Mouse (Mus musculus) forebrain, embryonic 15.5 days (tissue): ENCODE results near the gene Pptc7. TPM values are rescaled to one million over a fixed set of nuclear protein-coding genes. Genes with fewer than 3 reads are reported as not detected.
"Not testable (repeated sequence)": the region's sequence is repeated elsewhere in the genome, so short reads cannot be mapped to it uniquely, and the experiment has no call there.

Experiments used
- ATAC-seq: fragments of 200-750 bp; cut with Nextera tagmentation; replicated peaks from 2 replicates; pipeline ENCODE4 v1.8.0; 2017; ENCODE audit warnings: mild to moderate bottlenecking, moderate TSS enrichment, moderate library complexity
- H3K27ac ChIP-seq: fragments of 300-500 bp; sonication (generic); replicated peaks from 2 replicates; pipeline ENCODE4 v1.5.1; 2015; ENCODE audit warnings: mild to moderate bottlenecking, inconsistent platforms
- H3K27me3 ChIP-seq: fragments of 300-500 bp; sonication (generic); 2 replicates; pipeline ENCODE4 v1.6.1; 2015; ENCODE audit warnings: inconsistent platforms
- H3K36me3 ChIP-seq: fragments of 300-500 bp; sonication (generic); 2 replicates; pipeline ENCODE4 v1.6.1; 2015; ENCODE audit warnings: mild to moderate bottlenecking, inconsistent platforms
- H3K4me1 ChIP-seq: fragments of 300-500 bp; sonication (generic); 2 replicates; pipeline ENCODE4 v1.6.1; 2015; ENCODE audit warnings: inconsistent platforms
- H3K4me2 ChIP-seq: fragments of 300-500 bp; sonication (generic); replicated peaks from 2 replicates; pipeline ENCODE4 v1.6.1; 2015; ENCODE audit warnings: mild to moderate bottlenecking, inconsistent platforms
- H3K4me3 ChIP-seq: fragments of 300-500 bp; sonication (generic); 2 replicates; pipeline ENCODE4 v1.5.1; 2015; ENCODE audit warnings: mild to moderate bottlenecking, inconsistent platforms
- H3K9ac ChIP-seq: fragments of 300-500 bp; sonication (generic); replicated peaks from 2 replicates; pipeline ENCODE4 v1.6.1; 2015; ENCODE audit warnings: mild to moderate bottlenecking, inconsistent platforms
- H3K9me3 ChIP-seq: fragments of 300-500 bp; sonication (generic); 2 replicates; pipeline ENCODE4 v1.6.1; 2016; ENCODE audit warnings: inconsistent platforms
- WGBS: fragments of 180-500 bp; shearing (Covaris S2); methylation state at CpG from one replicate; pipeline ENCODE4 v1.1.7; 2015; ENCODE audit warnings: mixed read lengths; 5-methylcytosine and 5-hydroxymethylcytosine counted together
- polyA plus RNA-seq: library from polyadenylated mRNA; unstranded; fragments of >200 nt; fragmentation: Nextera tagmentation; extraction: Ambion mirVana; gene quantifications from 2 replicates; pipeline ENCODE4 v1.2.1, GENCODE M21; 2015

Pptc7 gene
- polyA plus RNA-seq, 1 experiment from 2014 or later: 8.3 TPM

GRCm38 (mm10) chr5:122310699-122311098 lies 26.5 kb downstream of the Pptc7 start:
- Histone ChIP-seq H3K36me3 (peaks cover 11% of the 10 kb centered on the region), H3K4me3 (no peak overlapping the region), H3K27me3 (no peaks in the 10 kb centered on the region), H3K9ac (no peak overlapping the region), H3K4me1 (0 out of 2 replicates have a peak, but pooled peaks cover 4% of the 10 kb centered on the region), H3K9me3 (no peaks in the 10 kb centered on the region), H3K27ac (no peak overlapping the region), H3K4me2 (no peak overlapping the region)
- no peak for ATAC-seq
- WGBS: 83% methylated on average over 8 of the region's 8 CpGs

GRCm38 (mm10) chr5:122311692-122312091 lies 27.5 kb downstream of the Pptc7 start:
- peaks cover 11% of the 10 kb centered on the region for H3K36me3 ChIP-seq
- no peak overlapping the region for H3K4me3 ChIP-seq
- H3K27me3 ChIP-seq: no peaks in the 10 kb centered on the region
- ATAC-seq: no peak
- WGBS: 69% methylated on average over 7 of the region's 7 CpGs
- H3K4me1 ChIP-seq: 0 out of 2 replicates have a peak, but pooled peaks cover 4% of the 10 kb centered on the region
- H3K4me2 ChIP-seq: no peak overlapping the region
- H3K27ac ChIP-seq: no peak overlapping the region
- no peaks in the 10 kb centered on the region for H3K9me3 ChIP-seq
- no peak overlapping the region for H3K9ac ChIP-seq

GRCm38 (mm10) chr5:122312346-122312745 lies 28.2 kb downstream of the Pptc7 start:
- no peaks in the 10 kb centered on the region for H3K9me3 ChIP-seq
- 0 out of 2 replicates have a peak, but pooled peaks cover 4% of the 10 kb centered on the region for H3K4me1 ChIP-seq
- no peak overlapping the region for H3K4me2 ChIP-seq
- no peaks in the 10 kb centered on the region for H3K27me3 ChIP-seq
- ATAC-seq: no peak
- whole genome bisulfite sequencing: 85% methylated on average over 4 of the region's 4 CpGs
- no peak overlapping the region for H3K4me3 ChIP-seq
- peaks cover 11% of the 10 kb centered on the region for H3K36me3 ChIP-seq
- H3K27ac ChIP-seq: no peak overlapping the region
- no peak overlapping the region for H3K9ac ChIP-seq

- no peak for ATAC-seq
- H3K27me3 ChIP-seq: no peaks in the 10 kb centered on the region
- no peak overlapping the region for H3K9ac ChIP-seq
- no peak overlapping the region for H3K27ac ChIP-seq
- H3K9me3 ChIP-seq: no peaks in the 10 kb centered on the region
- H3K4me1 ChIP-seq: 0 out of 2 replicates have a peak, but pooled peaks cover 4% of the 10 kb centered on the region
- WGBS: 94% methylated on average over 17 of the region's 17 CpGs
- no peak overlapping the region for H3K4me2 ChIP-seq
- H3K4me3 ChIP-seq: no peak overlapping the region
- peaks cover 11% of the 10 kb centered on the region for H3K36me3 ChIP-seq
Measured at GRCm38 (mm10) chr5:122312942-122313684, 28.9 kb downstream of the Pptc7 start.

GRCm38 (mm10) chr5:122314966-122315667 lies 31.0 kb downstream of the Pptc7 start:
- Histone ChIP-seq H3K9me3 (no peaks in the 10 kb centered on the region), H3K27ac (no peak overlapping the region), H3K4me3 (no peak overlapping the region), H3K4me2 (no peak overlapping the region), H3K27me3 (no peaks in the 10 kb centered on the region), H3K36me3 (peaks cover 6% of the 10 kb centered on the region), H3K9ac (no peak overlapping the region), H3K4me1 (0 out of 2 replicates have a peak, but pooled peaks cover 4% of the 10 kb centered on the region)
- no peak; the same call in 1 of the 2 replicates for ATAC-seq
- 74% methylated on average over 20 of the region's 20 CpGs for WGBS

- Histone ChIP-seq H3K4me2 (no peak overlapping the region), H3K9ac (no peak overlapping the region), H3K9me3 (no peaks in the 10 kb centered on the region), H3K36me3 (peaks cover 21% of the 10 kb centered on the region), H3K4me1 (0 out of 2 replicates have a peak, but pooled peaks cover 4% of the 10 kb centered on the region), H3K27ac (no peak overlapping the region), H3K27me3 (no peaks in the 10 kb centered on the region), H3K4me3 (no peak overlapping the region)
- WGBS: 83% methylated on average over 11 of the region's 11 CpGs
- no peak for ATAC-seq
Measured at GRCm38 (mm10) chr5:122317329-122318045, 33.3 kb downstream of the Pptc7 start.

- peaks cover 21% of the 10 kb centered on the region for H3K36me3 ChIP-seq
- ATAC-seq: no peak
- 69% methylated on average over 3 of the region's 3 CpGs for WGBS
Measured at GRCm38 (mm10) chr5:122318100-122318499, 33.9 kb downstream of the Pptc7 start.

GRCm38 (mm10) chr5:122318976-122319375 lies 34.8 kb downstream of the Pptc7 start:
- H3K9ac ChIP-seq, H3K4me3 ChIP-seq, H3K9me3 ChIP-seq, H3K27me3 ChIP-seq, ATAC-seq, H3K27ac ChIP-seq, H3K4me1 ChIP-seq, H3K4me2 ChIP-seq: not testable (repeated sequence)
- peaks cover 15% of the 10 kb centered on the region for H3K36me3 ChIP-seq
- WGBS: 73% methylated on average over 3 of the region's 3 CpGs

More at GRCm38 (mm10) chr5:122318100-122318499, 33.9 kb downstream of the Pptc7 start:
- Histone ChIP-seq H3K4me3 (no peak overlapping the region), H3K9me3 (no peaks in the 10 kb centered on the region), H3K4me1 (0 out of 2 replicates have a peak, but pooled peaks cover 4% of the 10 kb centered on the region), H3K27ac (no peak overlapping the region), H3K9ac (no peak overlapping the region), H3K4me2 (no peak overlapping the region), H3K27me3 (no peaks in the 10 kb centered on the region)

GRCm38 (mm10) chr5:122319474-122320204 lies 35.5 kb downstream of the Pptc7 start:
- Histone ChIP-seq H3K4me1 (0 out of 2 replicates have a peak, but pooled peaks cover 4% of the 10 kb centered on the region), H3K4me2 (no peak overlapping the region), H3K4me3 (no peak overlapping the region), H3K27me3 (no peaks in the 10 kb centered on the region), H3K9me3 (no peaks in the 10 kb centered on the region), H3K36me3 (peaks cover 15% of the 10 kb centered on the region; the same call in 1 of the 2 replicates), H3K27ac (no peak overlapping the region), H3K9ac (no peak overlapping the region)
- ATAC-seq: no peak
- 78% methylated on average over 14 of the region's 14 CpGs for WGBS

- whole genome bisulfite sequencing: 85% methylated on average over 12 of the region's 12 CpGs
- Histone ChIP-seq H3K4me3 (no peak overlapping the region), H3K4me2 (no peak overlapping the region), H3K27ac (no peak overlapping the region), H3K9me3 (no peaks in the 10 kb centered on the region), H3K36me3 (peaks cover 15% of the 10 kb centered on the region; the same call in 1 of the 2 replicates), H3K9ac (no peak overlapping the region), H3K4me1 (no peaks in the 10 kb centered on the region), H3K27me3 (no peaks in the 10 kb centered on the region)
- no peak for ATAC-seq
Measured at GRCm38 (mm10) chr5:122320205-122320781, 36.1 kb downstream of the Pptc7 start.

- ATAC-seq: no peak
- Histone ChIP-seq H3K4me2 (no peak overlapping the region), H3K9me3 (no peaks in the 10 kb centered on the region), H3K27me3 (no peaks in the 10 kb centered on the region), H3K9ac (no peak overlapping the region), H3K4me3 (no peak overlapping the region), H3K27ac (no peak overlapping the region), H3K4me1 (no peaks in the 10 kb centered on the region), H3K36me3 (peaks cover 22% of the 10 kb centered on the region; the same call in 1 of the 2 replicates)
- WGBS: 55% methylated on average over 8 of the region's 8 CpGs
Measured at GRCm38 (mm10) chr5:122323523-122323922, 39.4 kb downstream of the Pptc7 start.
